Mouse (Mus musculus) testis, adult 2 months (tissue): ENCODE results near the gene Znfx1. TPM values are rescaled to one million over a fixed set of nuclear protein-coding genes. Genes with fewer than 3 reads are reported as not detected.
A peak's percentile ranks its signal among the peaks of the same experiment; 100 is the strongest.

ENCODE experiments used
- H3K27ac ChIP-seq: fragments of 200-500 bp; 2 replicates; pipeline ENCODE4 v1.5.1; 2012; ENCODE audit warnings: low read depth, low read length; ENCODE audit not compliant: control insufficient read depth, insufficient read depth
- H3K27me3 ChIP-seq: fragments of 200-500 bp; 2 replicates; pipeline ENCODE4 v1.6.1; 2012; ENCODE audit warnings: mild to moderate bottlenecking, low read length, moderate library complexity; ENCODE audit not compliant: control insufficient read depth, insufficient read depth
- H3K36me3 ChIP-seq: fragments of 200-500 bp; 2 replicates; pipeline ENCODE4 v1.6.1; 2012; ENCODE audit warnings: mild to moderate bottlenecking, low read length; ENCODE audit not compliant: control insufficient read depth, insufficient read depth
- H3K4me1 ChIP-seq: fragments of 200-500 bp; 2 replicates; pipeline ENCODE4 v1.6.1; 2012; ENCODE audit warnings: low read length; ENCODE audit not compliant: control insufficient read depth, insufficient read depth
- H3K4me3 ChIP-seq: fragments of 200-500 bp; 2 replicates; pipeline ENCODE4 v1.5.1; 2012; ENCODE audit warnings: low read depth, mild to moderate bottlenecking, low read length, moderate library complexity, mixed read lengths; ENCODE audit not compliant: control insufficient read depth
- CTCF ChIP-seq: fragments of 200-500 bp; IDR thresholded peaks from 2 replicates; pipeline ENCODE4 v1.5.1; 2012; ENCODE audit warnings: low read depth, mild to moderate bottlenecking, inconsistent platforms, low read length, moderate library complexity; ENCODE audit not compliant: control insufficient read depth, insufficient read depth, insufficient replicate concordance
- POLR2A ChIP-seq: fragments of 200-500 bp; IDR thresholded peaks from 2 replicates; pipeline ENCODE4 v1.6.1; 2012; ENCODE audit warnings: low read depth, mild to moderate bottlenecking, inconsistent platforms, low read length, moderate library complexity; ENCODE audit not compliant: control insufficient read depth
- polyA plus RNA-seq: library from polyadenylated mRNA; depleted of rRNA; stranded (reverse); fragments of >200 nt; gene quantifications from 2 replicates; pipeline ENCODE4 v1.2.3, GENCODE M21; 2012; rRNA removed

Gene Znfx1
- polyA plus RNA-seq = 42.7 and 43.3 TPM in 2 replicates

DNA sequence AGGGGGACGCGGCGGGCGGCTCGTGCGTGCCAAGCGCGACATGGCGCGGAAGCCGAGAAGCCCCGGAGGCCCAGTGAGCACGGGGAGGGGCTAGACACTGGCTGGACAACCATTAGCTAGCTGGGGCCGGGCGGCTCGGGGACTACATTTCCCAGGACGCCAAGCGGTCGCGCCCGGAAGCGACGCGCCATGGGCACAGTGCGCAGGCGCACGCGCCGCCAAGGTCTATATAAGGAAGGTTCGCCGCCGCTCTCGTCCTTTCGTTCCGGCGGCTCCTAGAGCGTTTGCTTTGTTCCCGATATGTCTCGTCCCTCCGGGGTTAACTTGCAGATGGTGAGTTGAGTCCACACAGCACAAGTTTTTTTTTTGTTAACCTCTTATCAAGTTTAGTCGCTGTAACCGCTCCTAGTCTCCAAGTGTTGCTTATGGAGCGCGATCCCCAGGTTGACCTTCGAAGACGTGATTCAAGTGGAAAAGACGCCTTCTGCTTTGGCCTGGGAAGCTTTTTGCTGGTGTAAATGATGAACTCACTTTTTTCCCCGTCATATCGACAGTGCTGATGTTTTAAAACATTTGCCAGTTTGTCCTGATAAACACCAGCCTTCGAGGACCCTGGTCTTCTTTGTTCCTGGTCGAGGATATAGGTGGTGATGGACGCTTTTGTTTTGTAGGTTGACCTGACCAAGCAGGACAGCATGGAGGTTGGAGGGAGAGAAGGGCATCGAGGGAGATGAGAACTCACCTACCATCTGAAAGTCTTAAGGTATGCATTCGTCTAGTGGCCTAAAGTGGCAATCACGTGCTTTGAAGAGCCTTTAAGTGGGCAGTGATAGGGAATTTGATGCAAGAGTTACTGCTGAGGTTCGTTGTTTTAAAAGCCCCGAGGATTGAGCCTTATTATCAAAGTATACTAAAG is at the start of gene Znfx1:
TSS of gene Znfx1 (minus strand) at position 51 of the 916 bp plus-strand sequence.
- H3K36me3 ChIP-seq = peaks cover 1% of the 10 kb centered on the region; the same call in 1 of the 2 replicates
- TF ChIP-seq CTCF (no peak; the same call in 1 of the 2 replicates), POLR2A (peak; percentile 100)
- H3K4me3 ChIP-seq = peak within 1 kb of the TSS; percentile 95
- no peaks in the 10 kb centered on the region for H3K27me3 ChIP-seq
- peaks cover 7% of the 10 kb centered on the region for H3K4me1 ChIP-seq
- peak within 1 kb of the TSS; percentile 86 for H3K27ac ChIP-seq

DNA sequence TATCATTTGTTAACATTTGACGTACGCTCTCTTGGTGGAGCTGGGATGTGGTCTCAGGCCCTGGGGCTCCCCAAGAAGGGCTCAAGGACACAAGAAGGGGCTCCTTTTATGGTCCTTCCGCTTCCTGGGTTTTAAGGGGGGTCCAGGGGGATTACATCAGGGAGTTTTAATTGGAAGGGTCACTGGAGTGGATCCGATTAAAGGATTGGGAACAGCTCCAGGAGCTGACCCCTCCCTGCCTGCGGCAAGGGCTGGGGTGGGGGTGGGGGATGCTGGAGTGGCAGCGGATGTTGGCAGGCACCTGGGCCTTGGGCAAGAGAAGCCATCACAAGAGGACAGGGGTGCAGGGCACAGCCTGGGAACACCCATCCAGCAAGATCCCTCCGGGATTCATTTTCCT is 49.4 kb upstream of the Znfx1 start:
- H3K4me1 ChIP-seq = no peaks in the 10 kb centered on the region
- H3K27me3 ChIP-seq = no peaks in the 10 kb centered on the region
- TF ChIP-seq POLR2A (no peak), CTCF (0 out of 2 replicates have a peak, but pooled peaks have one; percentile 2)
- H3K27ac ChIP-seq = no peak overlapping the region
- H3K36me3 ChIP-seq = no peaks in the 10 kb centered on the region
- no peak overlapping the region for H3K4me3 ChIP-seq

DNA sequence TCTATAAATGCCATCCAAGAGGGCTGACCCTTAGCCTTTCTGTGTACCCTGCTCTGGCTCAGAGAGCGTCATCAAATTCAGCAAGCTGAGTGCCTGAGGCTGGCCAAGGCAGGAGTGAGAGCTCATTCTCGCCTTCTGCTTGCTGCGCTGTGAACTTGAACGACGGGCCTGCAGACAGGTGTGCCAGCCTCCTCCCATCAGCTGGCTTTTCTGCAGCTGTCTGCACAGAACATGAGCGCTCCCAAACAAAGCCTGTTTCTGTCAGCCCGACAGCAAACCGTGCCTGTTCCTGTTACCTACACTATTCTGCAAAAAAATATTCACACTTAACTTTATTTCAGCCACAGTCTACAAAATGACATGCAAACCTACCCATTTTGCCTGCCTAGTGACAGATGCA is 46.7 kb upstream of the Znfx1 start:
- no peak for TF ChIP-seq POLR2A
- no peak for TF ChIP-seq CTCF

DNA sequence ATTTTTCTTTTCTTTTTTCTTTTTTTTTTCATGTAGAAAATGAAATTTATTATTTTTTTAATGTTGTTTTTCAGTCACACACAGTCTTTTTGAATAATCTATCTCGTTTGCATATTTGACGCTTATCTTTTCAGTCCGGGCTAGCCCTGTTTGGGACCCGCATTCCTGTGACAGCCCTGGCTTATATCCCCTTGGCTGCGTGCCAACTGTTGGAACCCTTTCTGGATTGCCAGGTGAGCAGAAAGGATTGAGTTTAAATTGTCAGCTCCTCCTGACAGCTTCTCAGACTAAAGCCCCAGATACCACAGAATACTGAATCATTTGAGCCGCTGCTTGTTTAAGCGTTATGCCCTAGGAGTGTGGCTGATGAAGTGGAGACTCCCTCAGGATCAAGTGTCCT is 40.7 kb upstream of the Znfx1 start:
- H3K27me3 ChIP-seq = no peaks in the 10 kb centered on the region
- peaks cover 26% of the 10 kb centered on the region for H3K4me1 ChIP-seq
- no peaks in the 10 kb centered on the region for H3K36me3 ChIP-seq
- no peak overlapping the region for H3K27ac ChIP-seq
- TF ChIP-seq CTCF = no peak
- TF ChIP-seq POLR2A = no peak
- H3K4me3 ChIP-seq = no peak overlapping the region; the same call in 1 of the 2 replicates

More for the DNA sequence above, 46.7 kb upstream of the Znfx1 start:
- H3K4me1 ChIP-seq = peaks cover 11% of the 10 kb centered on the region
- no peak overlapping the region for H3K27ac ChIP-seq
- no peaks in the 10 kb centered on the region for H3K36me3 ChIP-seq
- H3K27me3 ChIP-seq = no peaks in the 10 kb centered on the region
- H3K4me3 ChIP-seq = no peak overlapping the region

DNA sequence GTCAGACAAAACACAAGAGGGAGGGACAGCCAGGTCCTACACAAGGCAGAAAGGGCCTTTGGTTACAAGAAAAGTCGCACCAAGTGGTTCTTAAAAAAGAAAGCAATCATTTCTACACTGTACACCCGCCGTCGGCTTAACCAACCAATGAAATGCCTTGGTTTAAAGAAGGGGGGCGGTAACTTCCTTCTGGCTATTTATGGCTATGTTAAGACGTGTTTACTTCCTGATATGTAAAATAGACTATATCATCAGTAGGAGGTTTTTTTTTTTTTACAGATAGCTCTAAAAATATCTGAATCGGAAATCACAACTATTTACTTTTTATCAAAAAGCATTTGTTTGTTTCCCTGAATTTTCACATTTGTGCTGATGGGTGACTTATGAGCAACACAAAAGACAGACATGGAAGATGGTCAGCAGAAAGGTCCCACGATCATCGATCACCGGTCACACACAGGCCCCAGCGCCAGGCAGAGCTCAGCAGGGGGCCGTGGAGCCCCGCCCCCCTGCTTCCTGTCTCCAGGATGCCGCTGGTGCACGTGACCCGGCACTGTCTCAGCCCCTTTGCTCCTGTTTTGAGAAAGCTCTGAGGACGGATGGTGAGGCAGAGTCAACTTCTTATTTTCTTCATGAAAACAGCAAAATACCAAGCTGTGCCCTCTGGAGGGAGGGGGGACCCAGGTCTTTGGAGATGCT is 39.1 kb upstream of the Znfx1 start:
- Histone ChIP-seq H3K27ac (no peak overlapping the region), H3K27me3 (no peaks in the 10 kb centered on the region), H3K4me3 (peak overlapping the region; percentile 64), H3K4me1 (peaks cover 26% of the 10 kb centered on the region), H3K36me3 (no peaks in the 10 kb centered on the region)
- TF ChIP-seq CTCF = no peak
- TF ChIP-seq POLR2A = no peak

DNA sequence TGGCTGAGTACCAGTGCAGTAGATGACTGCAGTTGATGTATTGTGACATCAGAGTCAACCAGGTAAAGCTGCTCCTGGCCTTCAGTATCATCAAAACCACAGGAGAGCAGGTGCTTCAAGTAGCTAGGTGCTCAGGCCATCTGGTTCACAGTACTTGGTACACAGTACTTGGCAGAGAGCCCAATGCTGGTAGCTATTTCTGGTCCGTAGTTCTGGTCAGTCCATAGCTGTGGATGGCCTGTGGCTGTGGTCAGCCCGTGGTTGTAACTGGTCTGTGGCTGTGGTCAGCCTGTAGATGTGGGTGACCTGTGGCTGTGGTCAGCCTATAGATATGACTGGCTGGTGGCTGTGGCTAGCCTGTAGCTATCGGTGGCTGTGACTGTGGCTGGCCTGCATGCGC is 31.9 kb upstream of the Znfx1 start:
- no peaks in the 10 kb centered on the region for H3K27me3 ChIP-seq

More for the DNA sequence above, 31.9 kb upstream of the Znfx1 start:
- H3K4me1 ChIP-seq = peaks cover 7% of the 10 kb centered on the region
- H3K4me3 ChIP-seq = peak overlapping the region; percentile 82
- H3K36me3 ChIP-seq = no peaks in the 10 kb centered on the region
- TF ChIP-seq CTCF = no peak
- no peak for TF ChIP-seq POLR2A
- peak overlapping the region; percentile 56 for H3K27ac ChIP-seq
